In genomic region chr6:5379781-5380623, GRCm38 (mm10) we compare ENCODE assay signal across 9 mouse cellular contexts. TPM values are rescaled to one million over a fixed set of nuclear protein-coding genes. Genes with fewer than 3 reads are reported as not detected.
DNase-seq lines count a peak whose midpoint lies in the region; ATAC-seq lines count a peak whose summit lies in the region.
"Had no signal": no experiment of that assay in that cellular context is flagged by ENCODE, and none has a peak within 500 bp of the region (broad histone marks: within the 10 kb centered on the region; RNA-seq: fewer than 3 reads in every experiment).

No protein-coding gene starts in this region.

- H3K9ac ChIP-seq in heart, embryonic 12.5 days: peak overlapping the region; percentile 46
- no peak overlapping the region for H3K9ac ChIP-seq in midbrain, embryonic 15.5 days

- no peaks in the 10 kb centered on the region for H3K36me3 ChIP-seq in heart, embryonic 12.5 days
- H3K36me3 ChIP-seq in midbrain, embryonic 15.5 days (replicated peaks): no peaks in the 10 kb centered on the region

- DNase-seq in heart, postnatal 10 days: no peak
- DNase-seq in frontal cortex, postnatal 36 days (ENCODE audit: low spot score in 2 of 2): peak; percentile 30 to 62
- DNase-seq in left cerebral cortex, postnatal 25 days (ENCODE audit: low spot score in 2 of 2): peak; percentile 47 to 67
- no peak for DNase-seq in ovary, postnatal 10 days (ENCODE audit: low spot score)
- DNase-seq in thymus, postnatal 14 days: no peak

- intact Hi-C loops in heart, postnatal 10 days (cut with DNase I): loop anchor here (5.0 kb wide), 4 partner anchors 123 to 968 kb away; partner anchors contain the start of genes Peg10, Pon3, Ppp1r9a and Sgce
- intact Hi-C loops in left cerebral cortex, postnatal 25 days (cut with DNase I): loop anchor here (5.0 kb wide), 8 partner anchors 83 to 1868 kb away; partner anchors contain the start of genes Peg10, Pon2, Pon3 and Ppp1r9a

- 43% methylated on average over 22 of the region's 22 CpGs for WGBS in heart, embryonic 12.5 days
- 7% methylated on average over 22 of the region's 22 CpGs for WGBS in midbrain, embryonic 15.5 days

- no peak overlapping the region for H3K27ac ChIP-seq in heart, embryonic 12.5 days (ENCODE audit: poor library complexity, severe bottlenecking)
- no peak overlapping the region for H3K27ac ChIP-seq in brown adipose tissue, adult 24 weeks (replicated peaks; ENCODE audit: low read depth, low read length)
- peak overlapping the region; percentile 80 for H3K27ac ChIP-seq in midbrain, embryonic 15.5 days

- H3K9me3 ChIP-seq in heart, embryonic 12.5 days (replicated peaks): no peaks in the 10 kb centered on the region
- H3K9me3 ChIP-seq in midbrain, embryonic 15.5 days: no peaks in the 10 kb centered on the region

- H3K4me2 ChIP-seq in heart, embryonic 12.5 days: peak overlapping the region; percentile 63
- peak overlapping the region; percentile 51 for H3K4me2 ChIP-seq in midbrain, embryonic 15.5 days

- ATAC-seq in heart, embryonic 12.5 days (ENCODE audit: insufficient number of reproducible peaks, low FRiP score): no peak
- ATAC-seq in midbrain, embryonic 15.5 days (replicated peaks): peak; percentile 49

- peaks cover 25% of the 10 kb centered on the region for H3K4me1 ChIP-seq in heart, embryonic 12.5 days (replicated peaks)
- H3K4me1 ChIP-seq in brown adipose tissue, adult 24 weeks (ENCODE audit: control insufficient read depth, insufficient read depth, insufficient read length, low read length): no peaks in the 10 kb centered on the region
- peaks cover 51% of the 10 kb centered on the region for H3K4me1 ChIP-seq in midbrain, embryonic 15.5 days

- H3K27me3 ChIP-seq in heart, embryonic 12.5 days (replicated peaks): no peaks in the 10 kb centered on the region
- no peaks in the 10 kb centered on the region for H3K27me3 ChIP-seq in midbrain, embryonic 15.5 days (replicated peaks)

- H3K4me3 ChIP-seq in heart, embryonic 12.5 days: peak overlapping the region; percentile 19
- peak overlapping the region; percentile 7; the same call in 1 of the 2 replicates for H3K4me3 ChIP-seq in brown adipose tissue, adult 24 weeks (ENCODE audit: insufficient read depth, low read depth, low read length)
- H3K4me3 ChIP-seq in midbrain, embryonic 15.5 days: peak overlapping the region; percentile 11

RNA-seq across cellular contexts. Expression of gene Asb4, which starts 3.2 kb away (rescaled TPM):
- 50.5 and 52.7 TPM in 2 replicates for polyA plus RNA-seq in heart, embryonic 12.5 days (2016; fragmentation: Nextera tagmentation; extraction: Ambion mirVana)
- 10 to 100 TPM in 1 of 2 experiments, 1 to 10 TPM in 1; 6.5 to 11.9 TPM for total RNA-seq in heart, postnatal 10 days (2021)
- polyA plus RNA-seq in brown adipose tissue, adult 24 weeks (2012; ENCODE audit: insufficient read depth, insufficient read length, missing spikeins): 0.95 and 1.6 TPM in 2 replicates
- 1 to 10 TPM in 1 of 2 experiments, under 1 TPM in 1; 0.55 to 1.0 TPM for total RNA-seq in left cerebral cortex, postnatal 25 days (2021)
- 17.5 and 17.6 TPM in 2 replicates for polyA plus RNA-seq in midbrain, embryonic 15.5 days (2015; fragmentation: Nextera tagmentation; extraction: Ambion mirVana)
- total RNA-seq: MEL had no signal

Comparison
In these comparisons a context has a peak if more than half of its experiments do, and no peak if none do; other contexts are left out.
1. DNase-seq: peak in frontal cortex, postnatal 36 days (2 of 2) and left cerebral cortex, postnatal 25 days (2 of 2); none in heart, postnatal 10 days (0 of 2), ovary, postnatal 10 days (single experiment) and thymus, postnatal 14 days (single experiment).
2. Peak in every context shown above with its lines, with median percentiles within 50 percentile points of each other: H3K4me3 ChIP-seq.